Mouse (Mus musculus) central nervous system, embryonic 14 days (tissue): ENCODE results near the gene Synj2bp. TPM values are rescaled to one million over a fixed set of nuclear protein-coding genes. Genes with fewer than 3 reads are reported as not detected.

Experiments
- polyA plus RNA-seq: library from polyadenylated mRNA; depleted of rRNA; stranded (reverse); fragments of >200 nt; gene quantifications from 2 replicates; pipeline ENCODE4 v1.2.3, GENCODE M21; 2012; rRNA removed

Gene Synj2bp
- polyA plus RNA-seq, result 20.0 and 22.2 TPM in 2 replicates

GRCm38 (mm10) chr12:81532316-81533028 lies at the start of gene Synj2bp, which contains the start of gene Gm20498:
Synj2bp (minus strand) TSS chr12:81532911.
Gm20498 (minus strand) TSS chr12:81532905.

GRCm38 (mm10) chr12:81568374-81568773 lies 35.7 kb upstream of the Synj2bp start, which contains the start of gene Adam21:
Adam21 (minus strand) TSS chr12:81568474.

GRCm38 (mm10) chr12:81484727-81485191 lies 48.0 kb downstream of the Synj2bp start, which contains the start of gene Cox16:
Cox16 (minus strand) TSS chr12:81485127.

Other genes starting within 250 kb of the Synj2bp start
- 6.9 and 7.5 TPM in 2 replicates for gene Slc8a3, start 199.7 kb downstream of the Synj2bp start, polyA plus RNA-seq
- 1.3 TPM in 2 replicates for gene Gm4787, start 153.4 kb downstream of the Synj2bp start, polyA plus RNA-seq
- gene Adam4, start 111.0 kb downstream of the Synj2bp start, polyA plus RNA-seq, result 1.3 TPM in 2 replicates
- 86.9 and 87.5 TPM in 2 replicates for gene Cox16, start 47.8 kb downstream of the Synj2bp start, polyA plus RNA-seq
- 20.2 and 22.1 TPM in 2 replicates for gene Gm20498, start within 50 bp of the Synj2bp start, polyA plus RNA-seq
- 0.27 and 0.34 TPM in 2 replicates for gene Adam21, start 35.6 kb upstream of the Synj2bp start, polyA plus RNA-seq
- 47.1 and 52.0 TPM in 2 replicates for gene Med6, start 62.1 kb upstream of the Synj2bp start, polyA plus RNA-seq
- 15.0 and 16.7 TPM in 2 replicates for gene Ttc9, start 98.3 kb upstream of the Synj2bp start, polyA plus RNA-seq
- 13.7 and 14.9 TPM in 2 replicates for gene Map3k9, start 248.3 kb upstream of the Synj2bp start, polyA plus RNA-seq